ENCODE assay signal across 26 mouse cellular contexts in the genomic region with DNA sequence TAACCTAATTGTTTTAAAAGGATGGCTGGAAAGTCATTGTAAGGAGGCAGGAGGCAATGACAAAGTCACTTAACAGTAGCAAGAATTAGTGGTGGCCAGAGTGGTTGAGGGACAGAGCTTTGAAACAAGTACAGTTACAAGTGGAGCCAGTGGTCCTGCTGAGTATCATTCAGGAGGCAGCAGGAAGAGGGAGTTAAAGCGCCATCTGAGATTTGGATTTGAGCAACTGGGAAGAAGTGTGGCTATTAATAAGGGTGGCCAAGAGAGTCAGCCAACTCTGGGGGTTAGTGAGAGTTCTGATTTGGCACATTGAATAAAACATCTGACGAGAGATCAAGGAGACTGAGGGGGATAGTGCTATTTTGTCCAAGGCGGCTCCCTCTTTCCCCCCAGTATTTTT. TPM values are rescaled to one million over a fixed set of nuclear protein-coding genes. Genes with fewer than 3 reads are reported as not detected.
DNase-seq lines count a peak whose midpoint lies in the region; ATAC-seq lines count a peak whose summit lies in the region.
"Had no signal": no experiment of that assay in that cellular context is flagged by ENCODE, and none has a peak within 500 bp of the region (broad histone marks: within the 10 kb centered on the region; RNA-seq: fewer than 3 reads in every experiment).

No protein-coding gene starts in this region.

- H3K9me3 ChIP-seq in heart, embryonic 11.5 days (replicated peaks; ENCODE audit: control insufficient read depth, low read length) = no peaks in the 10 kb centered on the region
- H3K9me3 ChIP-seq: forebrain, embryonic 10.5 days; hindbrain, embryonic 10.5 days; limb, embryonic 15.5 days; lung, embryonic 15.5 days; midbrain, embryonic 10.5 days; neural tube, embryonic 13.5 days; stomach, embryonic 15.5 days had no signal

- H3K36me3 ChIP-seq in heart, embryonic 11.5 days (ENCODE audit: control insufficient read depth, insufficient read depth, low read length) = 0 out of 2 replicates have a peak, but pooled peaks cover 2% of the 10 kb centered on the region
- H3K36me3 ChIP-seq: lung, embryonic 15.5 days; neural tube, embryonic 13.5 days; stomach, embryonic 15.5 days had no signal

- 71% methylated on average over 3 of the region's 3 CpGs for WGBS in heart, embryonic 11.5 days (ENCODE audit: insufficient replicate concordance)

- H3K4me3 ChIP-seq in heart, embryonic 11.5 days (ENCODE audit: low read depth, low read length) = no peak overlapping the region
- H3K4me3 ChIP-seq: forebrain, embryonic 10.5 days; hindbrain, embryonic 10.5 days; limb, embryonic 15.5 days; lung, embryonic 15.5 days; midbrain, embryonic 10.5 days; myocyte; neural tube, embryonic 13.5 days; stomach, embryonic 15.5 days had no signal

- H3K4me2 ChIP-seq in heart, embryonic 11.5 days = no peak overlapping the region
- H3K4me2 ChIP-seq: limb, embryonic 15.5 days; lung, embryonic 15.5 days; neural tube, embryonic 13.5 days; stomach, embryonic 15.5 days had no signal

- no peak for ATAC-seq in heart, embryonic 11.5 days (replicated peaks; ENCODE audit: insufficient number of reproducible peaks, low FRiP score, low TSS enrichment)
- ATAC-seq: forebrain, embryonic 16.5 days; midbrain, embryonic 16.5 days had no signal

- H3K27ac ChIP-seq in heart, embryonic 11.5 days (ENCODE audit: low read depth, low read length) = no peak overlapping the region
- H3K27ac ChIP-seq: forebrain, embryonic 10.5 days; hindbrain, embryonic 10.5 days; kidney, postnatal 0 days; limb, embryonic 15.5 days; liver, embryonic 14.5 days; lung, embryonic 15.5 days; midbrain, embryonic 10.5 days; neural tube, embryonic 13.5 days; stomach, embryonic 15.5 days had no signal

- no peak overlapping the region for H3K9ac ChIP-seq in heart, embryonic 11.5 days (ENCODE audit: low read depth, low read length)
- H3K9ac ChIP-seq: limb, embryonic 15.5 days; liver, embryonic 14.5 days; lung, embryonic 15.5 days; neural tube, embryonic 13.5 days; stomach, embryonic 15.5 days had no signal

- H3K27me3 ChIP-seq in heart, embryonic 11.5 days (ENCODE audit: control insufficient read depth, insufficient read depth, low read length) = no peaks in the 10 kb centered on the region
- H3K27me3 ChIP-seq: limb, embryonic 15.5 days; lung, embryonic 15.5 days; neural tube, embryonic 13.5 days; stomach, embryonic 15.5 days had no signal

- DNase-seq in cerebellum, postnatal 10 days = peak; percentile 19 to 37
- no peak for DNase-seq in cerebellum, adult 8-10 months
- peak; percentile 32 to 40 for DNase-seq in heart, adult 9 months (ENCODE audit: low spot score in 2 of 2)
- peak; percentile 23 for DNase-seq in lung, postnatal 10 days
- no peak for DNase-seq in lung, postnatal 25 days (ENCODE audit: low spot score)
- DNase-seq in right cerebral cortex, postnatal 10 days (ENCODE audit: low spot score in 2 of 2) = no peak
- DNase-seq: adrenal gland, postnatal 25 days; cerebellum, adult 9-11 months; kidney, adult 18-20 months; left cerebral cortex, postnatal 4 days; retina, postnatal 1 day; right cerebral cortex, postnatal 4 days; thymus, postnatal 25 days had no signal

- H3K4me1 ChIP-seq in heart, embryonic 11.5 days (ENCODE audit: control insufficient read depth, insufficient read depth, low read length) = peaks cover 16% of the 10 kb centered on the region
- H3K4me1 ChIP-seq: hindbrain, embryonic 10.5 days had no signal

RNA-seq across cellular contexts. Expression of a gene that starts 54.1 kb away (rescaled TPM):
- polyA plus RNA-seq in heart, embryonic 11.5 days (2014; fragmentation: Nextera tagmentation; extraction: Ambion mirVana) = 49.5 and 51.4 TPM in 2 replicates

Comparison
In these comparisons a context has a peak if more than half of its experiments do, and no peak if none do; other contexts are left out.
1. DNase-seq: peak in cerebellum, postnatal 10 days (2 of 2), heart, adult 9 months (2 of 2) and lung, postnatal 10 days (single experiment); none in cerebellum, adult 8-10 months (single experiment), lung, postnatal 25 days (single experiment) and right cerebral cortex, postnatal 10 days (0 of 2).